Mouse (Mus musculus): Measurements from ENCODE around the gene Mbtd1.

- TF ChIP-seq CTCF (IDR thresholded peaks at IDR 0.05; ENCODE audit: low read depth, low read length) (no peak), POLR2A (IDR thresholded peaks at IDR 0.05; ENCODE audit: insufficient read depth, low read length) (no peak)
Observed at GRCm38 (mm10) chr11:93987026-93987425, 101.4 kb downstream of the Mbtd1 start.

Data from ES-Bruce4 (cell line).